15 mouse cellular contexts compared by ENCODE assay signal in the genomic region with DNA sequence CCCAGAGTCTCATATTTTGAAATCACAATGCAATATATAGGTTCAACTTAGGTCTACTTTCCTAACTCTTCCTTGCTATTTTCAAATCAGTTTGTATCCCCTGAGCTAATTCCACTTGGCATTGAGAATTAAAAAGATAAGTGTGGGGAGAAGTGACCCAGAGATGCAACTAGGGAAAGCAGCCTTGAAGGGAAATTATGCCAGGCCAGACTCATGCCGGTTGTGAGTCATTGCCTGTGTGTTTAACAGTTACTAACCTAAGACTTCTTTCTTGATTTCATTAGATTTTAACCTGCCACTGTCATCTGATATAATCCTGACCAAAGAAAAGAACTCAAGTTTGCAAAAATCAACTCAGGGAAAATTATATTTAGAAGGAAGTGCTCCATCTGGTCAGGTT. TPM values are rescaled to one million over a fixed set of nuclear protein-coding genes. Genes with fewer than 3 reads are reported as not detected.
DNase-seq lines count a peak whose midpoint lies in the region.
"Had no signal": no experiment of that assay in that cellular context is flagged by ENCODE, and none has a peak within 500 bp of the region (broad histone marks: within the 10 kb centered on the region; RNA-seq: fewer than 3 reads in every experiment).

No protein-coding gene starts in this region.

- DNase-seq in 416B (ENCODE audit: low read depth) (peak; percentile 40), MN1 (ENCODE audit: low spot score) (peak; percentile 15)
- peak; percentile 23 for DNase-seq in adrenal gland, postnatal 10 days
- peak; percentile 45 to 49 for DNase-seq in adrenal gland, postnatal 36 days
- no peak for DNase-seq in heart, adult 8-10 months (ENCODE audit: low spot score)
- DNase-seq in gastrocnemius, postnatal 25 days: no peak
- DNase-seq: cerebellum, adult 11-12 months; cerebellum, adult 8-10 months; cerebellum, postnatal 10 days; cerebellum, postnatal 36 days; embryo, embryonic 11 days; heart, adult 11 months; heart, postnatal 36 days; kidney, adult 18-20 months; kidney, adult 9 months had no signal

RNA-seq across cellular contexts. Expression of a gene that starts 43.5 kb away (rescaled TPM):
- 10 to 100 TPM; 25.5 to 30.3 TPM for total RNA-seq in adrenal gland, postnatal 10 days (2021)
- total RNA-seq in adrenal gland, postnatal 36 days (2021): 10 to 100 TPM; 29.4 to 29.7 TPM
- total RNA-seq in heart, adult 8-10 months (2022): 1 to 10 TPM; 6.1 to 9.4 (median 7.7) TPM
- 1 to 10 TPM; 4.1 to 5.9 TPM for total RNA-seq in gastrocnemius, postnatal 25 days (2021)

Comparison
In these comparisons a context has a peak if more than half of its experiments do, and no peak if none do; other contexts are left out.
1. DNase-seq: peak in 416B (single experiment), MN1 (single experiment), adrenal gland, postnatal 10 days (single experiment) and adrenal gland, postnatal 36 days (2 of 2); none in heart, adult 8-10 months (single experiment) and gastrocnemius, postnatal 25 days (single experiment).